Mouse (Mus musculus): Measurements from ENCODE around the gene Vwc2.

The Vwc2 gene

GRCm38 (mm10) chr11:11242694-11243377 is 128.8 kb downstream of the Vwc2 start:
- DNase-seq (ENCODE audit: low spot score in 2 of 2), result no peak

DNA sequence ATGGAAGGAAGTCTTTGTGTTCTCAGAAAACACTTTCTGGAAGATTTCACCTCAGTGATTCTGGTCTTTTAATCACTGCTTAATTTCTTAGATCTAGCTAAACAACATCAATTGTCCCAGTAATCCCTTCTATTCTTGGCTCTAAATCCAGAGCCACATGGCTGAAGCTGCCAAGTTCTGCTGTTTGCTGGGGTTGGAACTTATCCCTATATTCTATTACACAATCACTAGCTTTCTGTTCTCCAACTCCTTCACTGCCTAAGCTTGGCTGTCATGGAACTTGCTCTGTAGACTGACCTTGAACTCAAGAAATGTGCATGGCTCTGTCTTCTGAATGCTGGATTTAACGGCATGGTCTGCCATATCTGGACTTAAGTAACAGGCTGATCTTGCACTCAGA is 143.3 kb downstream of the Vwc2 start:
- no peak for DNase-seq (ENCODE audit: low spot score in 2 of 2)

DNA sequence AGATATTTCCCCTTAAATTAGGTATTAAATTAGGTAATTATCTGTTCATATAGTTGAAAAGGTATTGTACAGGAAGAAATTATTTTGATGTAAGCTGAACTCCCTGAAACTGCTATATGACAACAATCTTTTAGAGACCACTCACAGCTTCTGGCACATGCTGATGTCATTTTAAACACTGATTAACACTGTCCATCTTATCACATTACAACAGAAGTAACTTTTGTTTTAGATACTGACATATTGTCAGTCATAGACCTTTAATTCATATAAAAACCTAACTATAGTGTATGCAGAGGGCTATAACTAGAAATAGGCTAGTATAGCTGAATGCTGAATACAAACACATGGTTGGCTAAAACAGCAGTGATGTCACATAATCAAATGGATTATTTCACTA is 166.1 kb downstream of the Vwc2 start:
- DNase-seq (ENCODE audit: low spot score in 2 of 2), result no peak

GRCm38 (mm10) chr11:11283512-11283911 is 169.5 kb downstream of the Vwc2 start:
- no peak for DNase-seq (ENCODE audit: low spot score in 2 of 2)

All from spleen, postnatal 14 days (tissue).